Mouse (Mus musculus) CH12.LX (cell line): ENCODE data around the gene Syn3. TPM values are rescaled to one million over a fixed set of nuclear protein-coding genes. Genes with fewer than 3 reads are reported as not detected.

Experiments used
- DNase-seq: peaks from one replicate; pipeline ENCODE4 v3.0.0-alpha.2; 2013; ENCODE audit errors: extremely low read depth
- H3K27ac ChIP-seq: 2 replicates; pipeline ENCODE4 v1.5.1; 2012; ENCODE audit warnings: low read depth, mild to moderate bottlenecking, control low read depth, moderate library complexity; ENCODE audit not compliant: insufficient read depth
- H3K27me3 ChIP-seq: replicated peaks from 2 replicates; pipeline ENCODE3; 2012; ENCODE audit warnings: inconsistent platforms
- H3K36me3 ChIP-seq, 2 experiments: replicated peaks in 1 of 2; 2 replicates each; pipeline versions ENCODE3 to v1.6.1; 2012; ENCODE audit warnings: inconsistent platforms in 1 of 2, low read length in 1 of 2, mild to moderate bottlenecking in 1 of 2, mixed read lengths in 1 of 2, moderate library complexity in 1 of 2; ENCODE audit not compliant: control insufficient read depth in 1 of 2, insufficient read depth in 1 of 2
- H3K4me1 ChIP-seq, 2 experiments: 2 replicates each; pipeline ENCODE4 v1.6.1; 2012; ENCODE audit warnings: inconsistent platforms in 1 of 2, moderate library complexity in 1 of 2; ENCODE audit not compliant: insufficient read depth in 2 of 2, control insufficient read depth in 1 of 2
- H3K4me2 ChIP-seq: 2 replicates; pipeline ENCODE4 v1.6.1; 2012; ENCODE audit warnings: low read depth, mild to moderate bottlenecking, control low read depth; ENCODE audit not compliant: poor library complexity, insufficient read depth, severe bottlenecking
- H3K4me3 ChIP-seq, 3 experiments: fragments of 150-350 bp in 1 of 3; sonication (generic) in 1 of 3; replicated peaks in 1 of 3; 2 replicates each; pipeline versions ENCODE3 to v1.5.1; 2011 to 2012; ENCODE audit warnings: low read depth in 2 of 3, low read length in 2 of 3, mild to moderate bottlenecking in 2 of 3, moderate library complexity in 2 of 3, control low read depth in 1 of 3, improper control_type of control experiment in 1 of 3, inconsistent platforms in 1 of 3, mixed read lengths in 1 of 3; ENCODE audit not compliant: poor library complexity in 1 of 3
- H3K79me2 ChIP-seq: replicated peaks from 2 replicates; pipeline ENCODE4 v1.6.1; 2012; ENCODE audit warnings: mild to moderate bottlenecking, moderate library complexity; ENCODE audit not compliant: control insufficient read depth, poor library complexity, insufficient read depth, severe bottlenecking; ENCODE audit errors: extremely low read depth
- H3K9ac ChIP-seq: 2 replicates; pipeline ENCODE4 v1.6.1; 2012; ENCODE audit warnings: low read depth, mild to moderate bottlenecking, control low read depth, moderate library complexity; ENCODE audit not compliant: insufficient read depth
- H3K9me3 ChIP-seq: replicated peaks from 2 replicates; pipeline ENCODE3; 2012; ENCODE audit warnings: low read length, inconsistent platforms, mixed read lengths
- BHLHE40 ChIP-seq: IDR thresholded peaks from 2 replicates; pipeline ENCODE4 v1.6.1; 2011; ENCODE audit warnings: mild to moderate bottlenecking, low read depth, low read length, improper control_type of control experiment
- CTCF ChIP-seq, 2 experiments: IDR thresholded peaks in 1 of 2; conservative IDR thresholded peaks in 1 of 2; 2 replicates each; pipeline ENCODE4 v1.5.1; 2011 to 2012; ENCODE audit warnings: low read depth in 2 of 2, low read length in 2 of 2, improper control_type of control experiment in 1 of 2, inconsistent platforms in 1 of 2, mild to moderate bottlenecking in 1 of 2, moderate library complexity in 1 of 2
- E2F4 ChIP-seq: IDR thresholded peaks from 2 replicates; pipeline ENCODE4 v1.6.1; 2011; ENCODE audit warnings: low read depth, low read length, improper control_type of control experiment; ENCODE audit not compliant: insufficient replicate concordance
- EP300 ChIP-seq: IDR thresholded peaks from 2 replicates; pipeline ENCODE4 v1.6.1; 2011; ENCODE audit warnings: low read length, improper control_type of control experiment
- GABPA ChIP-seq: IDR thresholded peaks from 2 replicates; pipeline ENCODE4 v1.6.1; 2012; ENCODE audit warnings: low read depth, low read length, improper control_type of control experiment, inconsistent platforms; ENCODE audit not compliant: insufficient replicate concordance
- HCFC1 ChIP-seq: IDR thresholded peaks from 2 replicates; pipeline ENCODE4 v1.6.1; 2012; ENCODE audit warnings: low read depth, mild to moderate bottlenecking, inconsistent platforms, low read length, improper control_type of control experiment
- MAX ChIP-seq: IDR thresholded peaks from 2 replicates; pipeline ENCODE4 v1.6.1; 2011; ENCODE audit warnings: low read length, improper control_type of control experiment
- MEF2A ChIP-seq: IDR thresholded peaks from 2 replicates; pipeline ENCODE4 v1.6.1; 2014; ENCODE audit warnings: low read depth, mild to moderate bottlenecking, inconsistent platforms, low read length, improper control_type of control experiment, borderline replicate concordance
- NELFE ChIP-seq: IDR thresholded peaks from 2 replicates; pipeline ENCODE4 v1.6.1; 2011; ENCODE audit warnings: low read depth, low read length, improper control_type of control experiment
- NRF1 ChIP-seq: IDR thresholded peaks from 2 replicates; pipeline ENCODE4 v1.6.1; 2014; ENCODE audit warnings: low read depth, mild to moderate bottlenecking, inconsistent platforms, low read length, improper control_type of control experiment, moderate library complexity
- RAD21 ChIP-seq: IDR thresholded peaks from 2 replicates; pipeline ENCODE4 v1.6.1; 2011; ENCODE audit warnings: low read depth, mild to moderate bottlenecking, low read length, improper control_type of control experiment, moderate library complexity
- SIN3A ChIP-seq: IDR thresholded peaks from 2 replicates; pipeline ENCODE4 v1.6.1; 2012; ENCODE audit warnings: low read length, improper control_type of control experiment, inconsistent platforms
- SMC3 ChIP-seq: IDR thresholded peaks from 2 replicates; pipeline ENCODE4 v1.6.1; 2011; ENCODE audit warnings: low read depth, low read length, improper control_type of control experiment
- TCF12 ChIP-seq: IDR thresholded peaks from 2 replicates; pipeline ENCODE4 v1.6.1; 2014; ENCODE audit warnings: low read depth, mild to moderate bottlenecking, inconsistent platforms, low read length, improper control_type of control experiment
- USF1 ChIP-seq: IDR thresholded peaks from 2 replicates; pipeline ENCODE4 v1.6.1; 2014; ENCODE audit warnings: low read depth, mild to moderate bottlenecking, inconsistent platforms, low read length, improper control_type of control experiment
- ZKSCAN1 ChIP-seq: IDR thresholded peaks from 2 replicates; pipeline ENCODE4 v1.6.1; 2012; ENCODE audit warnings: low read depth, inconsistent platforms, low read length, improper control_type of control experiment, borderline replicate concordance
- ZNF384 ChIP-seq: IDR thresholded peaks from 2 replicates; pipeline ENCODE4 v1.6.1; 2012; ENCODE audit warnings: low read depth, low read length, improper control_type of control experiment, inconsistent platforms
- dilution Hi-C: fragments of 300-500 bp; cut with MboI; formaldehyde crosslinking; loops from 2 replicates; pipeline ENCODE4 v1.14.3; 2020; ENCODE audit warnings: low sequenced_read_pairs; ENCODE audit not compliant: extremely low pct_unique_long_range_greater_than_20kb, extremely low pct_ligation_motif_present
- in situ Hi-C: fragments of 300-500 bp; cut with MboI; formaldehyde crosslinking; loops from 3 replicates; pipeline ENCODE4 v1.14.3; 2019; ENCODE audit warnings: low sequenced_read_pairs, low pct_ligation_motif_present, low pct_unique_long_range_greater_than_20kb, mixed read lengths
- polyA plus RNA-seq: library from polyadenylated mRNA; unstranded; fragments of >175 nt; gene quantifications from 2 replicates; pipeline ENCODE4 v1.2.1, GENCODE M21; 2012; ENCODE audit warnings: low read depth; ENCODE audit not compliant: insufficient read length
- total RNA-seq, 2 experiments: library from RNA; depleted of rRNA; stranded (reverse); fragments of 300-350 nt in 1 of 2; fragments of >200 nt in 1 of 2; gene quantifications; 2 replicates each; pipeline ENCODE4 v1.2.3; 2012 to 2014

Syn3 gene
- total and polyA plus RNA-seq, 3 experiments = 2.8 to 8.9 (median 5.6) TPM

DNA sequence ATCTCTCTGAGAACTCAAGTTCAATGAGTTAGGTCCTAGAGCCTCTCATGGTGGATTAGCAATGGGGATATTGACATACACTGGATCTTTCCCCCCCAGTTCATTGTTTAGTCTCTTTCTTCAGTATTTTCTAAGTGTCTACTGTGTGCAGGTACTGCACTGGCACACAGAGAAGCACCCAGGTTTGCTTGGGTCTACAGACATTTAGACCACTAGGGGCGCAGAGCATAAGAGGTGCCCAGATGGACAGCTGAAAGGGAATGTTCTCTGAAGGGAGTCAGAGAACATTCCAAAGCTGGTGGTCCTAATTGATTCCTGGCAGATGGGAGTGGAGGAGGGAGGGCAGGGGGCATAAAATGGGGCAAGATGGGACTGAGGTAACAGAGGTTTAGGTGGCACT lies 204.8 kb downstream of the Syn3 start:
- no peak overlapping the region for H3K4me3 ChIP-seq
- in situ Hi-C loops (loop anchor here (10.0 kb wide), 1 partner anchor 239 kb away; no protein-coding TSS in a partner anchor), dilution Hi-C loops (no loop called here)
- DNase-seq = no peak
- no peak overlapping the region for H3K4me2 ChIP-seq
- TF ChIP-seq CTCF (conservative IDR thresholded peaks at IDR 0.05 in 1 of 2, IDR thresholded peaks at IDR 0.05 in 1 of 2; ENCODE audit: low read depth in 2 of 2, low read length in 2 of 2) = peak in 1 of 2 experiments; percentile 23; a peak in 1 of 4 replicates
- no peak for TF ChIP-seq NRF1
- H3K79me2 ChIP-seq = no peaks in the 10 kb centered on the region
- no peak overlapping the region for H3K9ac ChIP-seq
- no peaks in the 10 kb centered on the region for H3K27me3 ChIP-seq
- H3K4me1 ChIP-seq = no peaks in the 10 kb centered on the region
- peaks cover 0 to 5% of the 10 kb centered on the region in 2 experiments for H3K36me3 ChIP-seq
- H3K27ac ChIP-seq = no peak overlapping the region
- H3K9me3 ChIP-seq = no peaks in the 10 kb centered on the region

DNA sequence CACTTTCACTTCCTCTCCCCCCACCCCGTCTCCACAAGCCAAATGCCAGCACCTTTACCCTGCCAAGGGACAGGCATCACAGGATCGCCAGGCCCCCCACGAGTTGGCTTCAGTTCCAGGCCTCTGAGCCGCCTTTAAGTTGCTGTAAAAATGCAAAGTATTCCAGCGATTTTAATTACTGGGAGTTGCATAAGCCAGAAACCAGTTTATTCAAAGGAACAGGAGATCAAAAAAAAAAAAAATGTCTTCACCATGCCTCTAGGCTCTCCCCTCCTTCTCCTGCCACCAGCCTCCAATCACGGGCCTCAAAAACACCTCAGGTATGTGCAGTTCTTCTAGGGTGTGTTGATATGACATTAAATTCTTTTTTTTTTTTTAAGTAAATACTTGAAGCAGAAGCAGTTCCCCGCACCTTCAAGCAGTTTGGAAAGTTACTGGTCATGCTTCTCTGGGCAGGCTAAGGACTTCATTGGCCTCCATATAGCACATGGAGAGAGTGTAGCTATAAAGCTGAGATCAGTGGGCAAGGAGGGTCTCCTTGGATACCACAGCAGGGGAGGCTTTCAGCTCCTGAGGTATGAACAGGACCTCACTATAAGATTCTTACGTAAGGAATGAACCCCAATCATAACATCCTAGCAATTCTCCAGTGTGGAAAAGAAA lies 208.5 kb downstream of the Syn3 start:
- DNase-seq = no peak
- H3K27ac ChIP-seq = no peak overlapping the region
- dilution Hi-C loops = no loop called here
- H3K79me2 ChIP-seq = no peaks in the 10 kb centered on the region
- H3K9ac ChIP-seq = no peak overlapping the region
- H3K36me3 ChIP-seq = peaks cover 0 to 11% of the 10 kb centered on the region in 2 experiments
- TF ChIP-seq SMC3 = no peak
- TF ChIP-seq NELFE = no peak
- no peak for TF ChIP-seq MEF2A
- TF ChIP-seq SIN3A = no peak
- TF ChIP-seq TCF12 = no peak
- TF ChIP-seq GABPA = no peak
- no peak for TF ChIP-seq MAX
- no peak for TF ChIP-seq ZKSCAN1
- TF ChIP-seq EP300 = no peak
- no peak for TF ChIP-seq ZNF384
- TF ChIP-seq HCFC1 = no peak
- TF ChIP-seq BHLHE40 = no peak
- no peak for TF ChIP-seq USF1
- TF ChIP-seq RAD21 = no peak
- no peak for TF ChIP-seq E2F4
- TF ChIP-seq, all 38 proteins: peak for 0
- Histone ChIP-seq H3K4me3 (no peak overlapping the region), H3K27me3 (no peaks in the 10 kb centered on the region), H3K4me1 (no peaks in the 10 kb centered on the region), H3K9me3 (no peaks in the 10 kb centered on the region), H3K4me2 (no peak overlapping the region)
- in situ Hi-C loops = loop anchor here (10.0 kb wide), 1 partner anchor 235 kb away; no protein-coding TSS in a partner anchor
